Mouse (Mus musculus) limb, embryonic 10.5 days (tissue): ENCODE data around the gene Adarb1. TPM values are rescaled to one million over a fixed set of nuclear protein-coding genes. Genes with fewer than 3 reads are reported as not detected.

ENCODE experiments used
- DNase-seq: peaks from one replicate; pipeline ENCODE4 v3.0.0-alpha.2; 2017; ENCODE audit warnings: low spot score
- H3K27ac ChIP-seq: fragments of 300-500 bp; sonication (generic); 2 replicates; pipeline ENCODE4 v1.5.1; 2016; ENCODE audit warnings: mild to moderate bottlenecking
- H3K27me3 ChIP-seq: fragments of 300-500 bp; sonication (generic); 2 replicates; pipeline ENCODE4 v1.6.1; 2016; ENCODE audit warnings: low read depth, mild to moderate bottlenecking; ENCODE audit not compliant: poor library complexity, severe bottlenecking
- H3K36me3 ChIP-seq: fragments of 300-500 bp; sonication (generic); 2 replicates; pipeline ENCODE4 v1.6.1; 2016; ENCODE audit warnings: mild to moderate bottlenecking, moderate library complexity
- H3K4me1 ChIP-seq: fragments of 300-500 bp; sonication (generic); 2 replicates; pipeline ENCODE4 v1.6.1; 2016
- H3K4me3 ChIP-seq: fragments of 300-500 bp; sonication (generic); 2 replicates; pipeline ENCODE4 v1.5.1; 2016; ENCODE audit warnings: mild to moderate bottlenecking, moderate library complexity
- H3K9me3 ChIP-seq: fragments of 300-500 bp; sonication (generic); replicated peaks from 2 replicates; pipeline ENCODE4 v1.6.1; 2016; ENCODE audit warnings: mild to moderate bottlenecking
- WGBS: fragments of 180-500 bp; shearing (Covaris S2); methylation state at CpG from one replicate; pipeline ENCODE4 v1.1.7; 2016; 5-methylcytosine and 5-hydroxymethylcytosine counted together
- polyA plus RNA-seq: library from polyadenylated mRNA; unstranded; fragments of >200 nt; fragmentation: Nextera tagmentation; extraction: Ambion mirVana; gene quantifications from 2 replicates; pipeline ENCODE4 v1.2.1, GENCODE M21; 2016

Adarb1 gene
- polyA plus RNA-seq, 1 experiment from 2014 or later: 4.9 TPM

- no peaks in the 10 kb centered on the region for H3K27me3 ChIP-seq
- no peak overlapping the region for H3K27ac ChIP-seq
- H3K4me3 ChIP-seq: no peak overlapping the region
- WGBS: 95% methylated on average over 5 of the region's 5 CpGs
- H3K9me3 ChIP-seq: no peaks in the 10 kb centered on the region
- DNase-seq: no peak
- H3K4me1 ChIP-seq: 0 out of 2 replicates have a peak, but pooled peaks cover 4% of the 10 kb centered on the region
- no peaks in the 10 kb centered on the region for H3K36me3 ChIP-seq
Observed at GRCm38 (mm10) chr10:77399938-77400337, 18.1 kb downstream of the Adarb1 start.

GRCm38 (mm10) chr10:77398082-77398481, 20.0 kb downstream of the Adarb1 start:
- H3K27ac ChIP-seq: no peak overlapping the region
- H3K4me1 ChIP-seq: 0 out of 2 replicates have a peak, but pooled peaks cover 4% of the 10 kb centered on the region
- WGBS: 77% methylated on average over 3 of the region's 3 CpGs
- no peak overlapping the region for H3K4me3 ChIP-seq
- no peaks in the 10 kb centered on the region for H3K27me3 ChIP-seq
- H3K36me3 ChIP-seq: no peaks in the 10 kb centered on the region
- no peak for DNase-seq
- no peaks in the 10 kb centered on the region for H3K9me3 ChIP-seq

GRCm38 (mm10) chr10:77397056-77397642, 20.9 kb downstream of the Adarb1 start:
- no peaks in the 10 kb centered on the region for H3K27me3 ChIP-seq
- no peak overlapping the region for H3K4me3 ChIP-seq
- WGBS: 87% methylated on average over 6 of the region's 6 CpGs
- H3K4me1 ChIP-seq: 0 out of 2 replicates have a peak, but pooled peaks cover 4% of the 10 kb centered on the region
- no peak overlapping the region for H3K27ac ChIP-seq
- H3K36me3 ChIP-seq: no peaks in the 10 kb centered on the region
- DNase-seq: no peak
- no peaks in the 10 kb centered on the region for H3K9me3 ChIP-seq

GRCm38 (mm10) chr10:77396015-77396414, 22.1 kb downstream of the Adarb1 start:
- Histone ChIP-seq H3K27ac (no peak overlapping the region), H3K36me3 (no peaks in the 10 kb centered on the region), H3K4me1 (0 out of 2 replicates have a peak, but pooled peaks cover 4% of the 10 kb centered on the region), H3K27me3 (no peaks in the 10 kb centered on the region), H3K4me3 (no peak overlapping the region), H3K9me3 (no peaks in the 10 kb centered on the region)
- WGBS: 81% methylated on average over 1 of the region's 1 CpGs
- DNase-seq: no peak

- no peaks in the 10 kb centered on the region for H3K36me3 ChIP-seq
- H3K9me3 ChIP-seq: no peaks in the 10 kb centered on the region
- H3K27ac ChIP-seq: no peak overlapping the region
- H3K4me3 ChIP-seq: no peak overlapping the region
- no peaks in the 10 kb centered on the region for H3K27me3 ChIP-seq
- no peak for DNase-seq
- peaks cover 10% of the 10 kb centered on the region; the same call in 1 of the 2 replicates for H3K4me1 ChIP-seq
- 92% methylated on average over 6 of the region's 6 CpGs for WGBS
Observed at GRCm38 (mm10) chr10:77391072-77391471, 27.0 kb downstream of the Adarb1 start.

GRCm38 (mm10) chr10:77387558-77387957, 30.5 kb downstream of the Adarb1 start:
- Histone ChIP-seq H3K4me3 (no peak overlapping the region), H3K9me3 (no peaks in the 10 kb centered on the region), H3K27me3 (no peaks in the 10 kb centered on the region), H3K36me3 (no peaks in the 10 kb centered on the region), H3K4me1 (peaks cover 10% of the 10 kb centered on the region; the same call in 1 of the 2 replicates), H3K27ac (no peak overlapping the region)
- WGBS: 91% methylated on average over 1 of the region's 1 CpGs
- DNase-seq: no peak

- WGBS: 90% methylated on average over 4 of the region's 4 CpGs
- no peak overlapping the region for H3K27ac ChIP-seq
Observed at GRCm38 (mm10) chr10:77385731-77386130, 32.3 kb downstream of the Adarb1 start.

GRCm38 (mm10) chr10:77383045-77383444, 35.0 kb downstream of the Adarb1 start:
- peaks cover 10% of the 10 kb centered on the region; the same call in 1 of the 2 replicates for H3K4me1 ChIP-seq
- DNase-seq: no peak
- no peaks in the 10 kb centered on the region for H3K36me3 ChIP-seq
- 93% methylated on average over 8 of the region's 8 CpGs for WGBS
- no peak overlapping the region for H3K27ac ChIP-seq
- no peaks in the 10 kb centered on the region for H3K9me3 ChIP-seq
- H3K4me3 ChIP-seq: no peak overlapping the region
- no peaks in the 10 kb centered on the region for H3K27me3 ChIP-seq

More at GRCm38 (mm10) chr10:77385731-77386130, 32.3 kb downstream of the Adarb1 start:
- Histone ChIP-seq H3K4me1 (peaks cover 10% of the 10 kb centered on the region; the same call in 1 of the 2 replicates), H3K9me3 (no peaks in the 10 kb centered on the region), H3K27me3 (no peaks in the 10 kb centered on the region), H3K36me3 (no peaks in the 10 kb centered on the region), H3K4me3 (no peak overlapping the region)
- no peak for DNase-seq

GRCm38 (mm10) chr10:77381191-77381590, 36.9 kb downstream of the Adarb1 start:
- 73% methylated on average over 2 of the region's 2 CpGs for WGBS
- Histone ChIP-seq H3K4me1 (no peaks in the 10 kb centered on the region; the same call in 1 of the 2 replicates), H3K27me3 (no peaks in the 10 kb centered on the region), H3K4me3 (no peak overlapping the region), H3K27ac (no peak overlapping the region), H3K36me3 (no peaks in the 10 kb centered on the region), H3K9me3 (no peaks in the 10 kb centered on the region)
- DNase-seq: no peak

- no peak for DNase-seq
Observed at GRCm38 (mm10) chr10:77380716-77381115, 37.4 kb downstream of the Adarb1 start.

GRCm38 (mm10) chr10:77379199-77379598, 38.9 kb downstream of the Adarb1 start:
- Histone ChIP-seq H3K9me3 (no peaks in the 10 kb centered on the region), H3K36me3 (no peaks in the 10 kb centered on the region), H3K27ac (no peak overlapping the region), H3K4me1 (no peaks in the 10 kb centered on the region), H3K4me3 (no peak overlapping the region), H3K27me3 (no peaks in the 10 kb centered on the region)
- WGBS: 95% methylated on average over 4 of the region's 4 CpGs
- DNase-seq: no peak

More at GRCm38 (mm10) chr10:77380716-77381115, 37.4 kb downstream of the Adarb1 start:
- no peak overlapping the region for H3K4me3 ChIP-seq
- H3K36me3 ChIP-seq: no peaks in the 10 kb centered on the region
- H3K9me3 ChIP-seq: no peaks in the 10 kb centered on the region
- H3K27ac ChIP-seq: no peak overlapping the region
- 76% methylated on average over 6 of the region's 6 CpGs for WGBS
- H3K4me1 ChIP-seq: no peaks in the 10 kb centered on the region
- no peaks in the 10 kb centered on the region for H3K27me3 ChIP-seq

- peaks cover 13% of the 10 kb centered on the region for H3K4me1 ChIP-seq
- no peak overlapping the region for H3K4me3 ChIP-seq
- no peak overlapping the region for H3K27ac ChIP-seq
- DNase-seq: no peak
- WGBS: 88% methylated on average over 1 of the region's 1 CpGs
- H3K9me3 ChIP-seq: no peaks in the 10 kb centered on the region
- no peaks in the 10 kb centered on the region for H3K27me3 ChIP-seq
- no peaks in the 10 kb centered on the region for H3K36me3 ChIP-seq
Observed at GRCm38 (mm10) chr10:77376056-77376455, 42.0 kb downstream of the Adarb1 start.

- 91% methylated on average over 1 of the region's 1 CpGs for WGBS
- H3K4me1 ChIP-seq: peaks cover 13% of the 10 kb centered on the region
- H3K4me3 ChIP-seq: no peak overlapping the region
- no peaks in the 10 kb centered on the region for H3K36me3 ChIP-seq
- no peaks in the 10 kb centered on the region for H3K9me3 ChIP-seq
- no peak overlapping the region for H3K27ac ChIP-seq
- H3K27me3 ChIP-seq: no peaks in the 10 kb centered on the region
- no peak for DNase-seq
Observed at GRCm38 (mm10) chr10:77374948-77375347, 43.1 kb downstream of the Adarb1 start.
